In the genomic region with DNA sequence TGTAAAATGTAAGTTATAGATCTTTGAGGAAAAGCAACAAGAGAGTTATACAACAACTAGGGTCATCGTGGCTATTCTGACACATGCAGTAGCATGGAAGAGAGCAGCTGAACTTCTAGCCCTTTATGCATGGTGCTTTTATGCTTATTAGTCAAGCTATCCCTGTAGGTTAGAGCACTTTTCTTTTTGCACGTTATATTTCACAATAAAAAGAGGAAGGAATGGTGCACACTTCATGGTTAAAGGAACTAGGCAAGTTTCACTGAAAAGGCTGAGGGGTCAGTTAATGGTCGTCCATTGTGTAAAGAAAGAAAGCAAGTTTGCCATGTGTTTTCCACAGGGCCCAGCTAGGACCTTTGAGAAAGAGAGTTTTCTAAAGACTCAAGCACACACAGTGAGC, we compare ENCODE assay signal across 20 mouse cellular contexts.
"Had no signal": no experiment of that assay in that cellular context is flagged by ENCODE, and none has a peak within 500 bp of the region (broad histone marks: within the 10 kb centered on the region; RNA-seq: fewer than 3 reads in every experiment).

No protein-coding gene starts in this region.

- H3K4me3 ChIP-seq: liver, embryonic 13.5 days; liver, embryonic 15.5 days; lung, embryonic 15.5 days; megakaryocyte, embryonic 14.5 days; midbrain, embryonic 13.5 days; midbrain, embryonic 15.5 days; neural tube, embryonic 12.5 days had no signal

- H3K27ac ChIP-seq: liver, embryonic 13.5 days; liver, embryonic 15.5 days; lung, embryonic 15.5 days; midbrain, embryonic 13.5 days; midbrain, embryonic 15.5 days; neural tube, embryonic 12.5 days had no signal

- ATAC-seq: liver, postnatal 0 days; lung, postnatal 0 days; midbrain, embryonic 13.5 days; midbrain, embryonic 15.5 days had no signal

- DNase-seq: liver, embryonic 13.5 days; liver, postnatal 0 days; lung, adult 2 months; lung, postnatal 14 days; lung, postnatal 4 days; retina, postnatal 1 day; right cerebral cortex, adult 18-20 months; right cerebral cortex, postnatal 25 days; right cerebral cortex, postnatal 4 days; spleen, adult 18-20 months; thymus, adult 2 months; thymus, postnatal 25 days; thymus, postnatal 4 days had no signal

- H3K4me1 ChIP-seq: megakaryocyte, embryonic 14.5 days had no signal
